Mouse (Mus musculus) ES-E14 (cell line): Measurements from ENCODE around the gene Nr1i3. TPM values are rescaled to one million over a fixed set of nuclear protein-coding genes. Genes with fewer than 3 reads are reported as not detected.

ENCODE experiments used
- DNase-seq: peaks from one replicate; pipeline ENCODE4 v3.0.0-alpha.2; 2013; ENCODE audit warnings: low read depth, low spot score
- H3K27ac ChIP-seq: 2 replicates; pipeline ENCODE4 v1.5.1; 2012; ENCODE audit warnings: low read depth, mild to moderate bottlenecking, low read length, moderate library complexity, mixed read lengths; ENCODE audit not compliant: poor library complexity, insufficient read depth, severe bottlenecking
- H3K36me3 ChIP-seq: 2 replicates; pipeline ENCODE4 v1.6.1; 2012; ENCODE audit warnings: mild to moderate bottlenecking, low read length, moderate library complexity, mixed read lengths; ENCODE audit not compliant: control insufficient read depth, poor library complexity, insufficient read depth, severe bottlenecking
- H3K4me1 ChIP-seq, 2 experiments: fragments of 150-350 bp in 1 of 2; sonication (generic) in 1 of 2; 2 replicates each; pipeline ENCODE4 v1.6.1; 2012; ENCODE audit warnings: low read length in 2 of 2, mild to moderate bottlenecking in 1 of 2, mixed read lengths in 1 of 2; ENCODE audit not compliant: control insufficient read depth in 2 of 2, insufficient read depth in 2 of 2, poor library complexity in 1 of 2
- H3K4me3 ChIP-seq, 2 experiments: fragments of 150-350 bp in 1 of 2; sonication (generic) in 1 of 2; 2 replicates each; pipeline ENCODE4 v1.5.1; 2012; ENCODE audit warnings: low read length in 2 of 2, low read depth in 1 of 2, mild to moderate bottlenecking in 1 of 2, mixed read lengths in 1 of 2; ENCODE audit not compliant: insufficient read depth in 1 of 2, poor library complexity in 1 of 2, severe bottlenecking in 1 of 2
- H3K9ac ChIP-seq: 2 replicates; pipeline ENCODE4 v1.6.1; 2012; ENCODE audit warnings: low read depth, mild to moderate bottlenecking, low read length, mixed read lengths; ENCODE audit not compliant: poor library complexity, insufficient read depth, severe bottlenecking
- H3K9me3 ChIP-seq: fragments of 150-350 bp; sonication (generic); 2 replicates; pipeline ENCODE4 v1.6.1; 2012; ENCODE audit warnings: low read depth, mild to moderate bottlenecking, low read length; ENCODE audit not compliant: control insufficient read depth, insufficient read depth
- CHD2 ChIP-seq: IDR thresholded peaks from 2 replicates; pipeline ENCODE4 v1.6.1; 2014; ENCODE audit warnings: mild to moderate bottlenecking, low read depth, low read length, inconsistent platforms
- HCFC1 ChIP-seq: IDR thresholded peaks from 2 replicates; pipeline ENCODE4 v1.6.1; 2012; ENCODE audit warnings: low read length, inconsistent platforms, borderline replicate concordance; ENCODE audit not compliant: insufficient read depth
- MAFK ChIP-seq: IDR thresholded peaks from 2 replicates; pipeline ENCODE4 v1.6.1; 2014; ENCODE audit warnings: mild to moderate bottlenecking, low read depth, low read length, inconsistent platforms; ENCODE audit not compliant: insufficient read depth
- ZC3H11A ChIP-seq: IDR thresholded peaks from 2 replicates; pipeline ENCODE4 v1.6.1; 2012; ENCODE audit warnings: low read depth, mild to moderate bottlenecking, inconsistent platforms, low read length, borderline replicate concordance
- ZNF384 ChIP-seq: IDR thresholded peaks from 2 replicates; pipeline ENCODE4 v1.6.1; 2012; ENCODE audit warnings: low read depth, low read length, inconsistent platforms
- in situ Hi-C, 2 experiments: fragments of 600-800 bp; cut with MboI; formaldehyde crosslinking; loops; one replicate each; pipeline ENCODE4 v1.15.1; 2025; ENCODE audit warnings: low sequenced_read_pairs in 2 of 2, inconsistent platforms in 1 of 2; ENCODE audit not compliant: unreplicated experiment in 2 of 2
- total RNA-seq: library from RNA; depleted of rRNA; stranded (reverse); fragments of 300-350 nt; gene quantifications from 2 replicates; pipeline ENCODE4 v1.2.3, GENCODE M21; 2012

Nr1i3 gene
- total RNA-seq, 1 experiment: 0.71 TPM

DNA sequence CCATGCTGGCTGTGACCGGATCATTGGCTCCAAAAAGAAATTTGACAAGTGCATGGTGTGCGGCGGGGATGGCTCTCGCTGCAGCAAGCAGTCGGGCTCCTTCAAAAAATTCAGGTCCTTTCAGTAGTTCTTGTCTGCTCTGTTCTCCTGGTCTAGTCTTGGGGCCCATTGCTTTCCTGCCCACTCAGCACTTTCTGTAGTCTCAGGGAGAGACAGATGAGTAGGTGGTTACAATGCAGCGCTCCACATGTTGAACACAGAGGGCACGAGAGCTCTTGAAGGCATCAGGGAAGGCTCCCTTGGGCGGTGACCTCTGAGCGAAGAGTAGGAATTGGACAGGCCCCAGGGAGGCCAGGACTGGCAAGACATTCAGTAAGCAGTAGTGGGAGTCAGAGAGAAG is 44.0 kb downstream of the Nr1i3 start:
- peaks cover 0 to 10% of the 10 kb centered on the region in 2 experiments; a peak in 1 of 4 replicates for H3K4me1 ChIP-seq
- no peaks in the 10 kb centered on the region for H3K9me3 ChIP-seq
- H3K4me3 ChIP-seq: no peak overlapping the region
- in situ Hi-C loops: no loop called here
- DNase-seq: no peak
- H3K36me3 ChIP-seq: no peaks in the 10 kb centered on the region
- no peak overlapping the region for H3K27ac ChIP-seq
- H3K9ac ChIP-seq: no peak overlapping the region
- TF ChIP-seq CHD2 (no peak), MAFK (peak; percentile 82)

DNA sequence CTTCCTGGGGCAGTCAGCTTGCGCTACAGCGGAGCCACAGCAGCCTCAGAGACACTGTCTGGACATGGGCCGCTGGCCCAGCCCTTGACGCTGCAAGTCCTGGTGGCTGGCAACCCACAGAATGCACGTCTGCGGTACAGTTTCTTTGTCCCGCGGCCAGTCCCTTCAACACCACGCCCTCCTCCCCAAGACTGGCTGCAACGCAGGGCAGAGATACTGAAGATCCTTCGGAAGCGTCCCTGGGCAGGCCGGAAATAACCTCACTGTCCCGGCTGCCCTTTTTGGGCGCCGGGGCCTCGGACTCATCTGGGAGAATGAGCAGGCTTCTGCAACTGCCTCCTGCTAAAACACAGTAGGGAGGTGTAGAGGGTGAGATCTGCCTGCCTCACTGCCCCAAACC is 45.2 kb downstream of the Nr1i3 start:
- in situ Hi-C loops: no loop called here
- Histone ChIP-seq H3K9ac (peak overlapping the region; percentile 30), H3K4me1 (peaks cover 0 to 7% of the 10 kb centered on the region in 2 experiments; a peak in 1 of 4 replicates), H3K4me3 (peak overlapping the region; percentile 20 to 45; a peak in 2 of 4 replicates), H3K27ac (no peak overlapping the region), H3K36me3 (no peaks in the 10 kb centered on the region), H3K9me3 (no peaks in the 10 kb centered on the region)
- DNase-seq: no peak
- TF ChIP-seq ZC3H11A (no peak), HCFC1 (no peak), CHD2 (no peak), ZNF384 (no peak), MAFK (no peak)

DNA sequence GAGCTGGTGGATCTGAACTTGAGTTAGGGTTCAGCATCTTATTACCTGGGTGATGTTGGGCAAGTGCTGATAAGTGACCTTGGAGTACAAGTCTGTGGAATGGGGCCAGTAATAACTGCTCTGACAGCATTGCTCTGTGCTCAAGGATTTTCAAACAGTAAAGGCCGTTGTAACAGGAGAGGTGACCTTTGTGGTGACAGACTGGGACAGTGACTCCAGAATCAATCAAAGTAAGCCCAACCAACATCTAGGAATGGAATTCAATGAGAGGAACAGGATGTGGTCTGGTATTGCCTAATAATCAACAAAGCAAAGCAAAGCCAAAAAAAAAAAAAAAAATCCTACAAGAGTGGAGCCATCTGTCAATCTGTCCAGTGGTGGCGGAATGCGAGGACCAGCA is 46.5 kb downstream of the Nr1i3 start:
- in situ Hi-C loops: no loop called here

DNA sequence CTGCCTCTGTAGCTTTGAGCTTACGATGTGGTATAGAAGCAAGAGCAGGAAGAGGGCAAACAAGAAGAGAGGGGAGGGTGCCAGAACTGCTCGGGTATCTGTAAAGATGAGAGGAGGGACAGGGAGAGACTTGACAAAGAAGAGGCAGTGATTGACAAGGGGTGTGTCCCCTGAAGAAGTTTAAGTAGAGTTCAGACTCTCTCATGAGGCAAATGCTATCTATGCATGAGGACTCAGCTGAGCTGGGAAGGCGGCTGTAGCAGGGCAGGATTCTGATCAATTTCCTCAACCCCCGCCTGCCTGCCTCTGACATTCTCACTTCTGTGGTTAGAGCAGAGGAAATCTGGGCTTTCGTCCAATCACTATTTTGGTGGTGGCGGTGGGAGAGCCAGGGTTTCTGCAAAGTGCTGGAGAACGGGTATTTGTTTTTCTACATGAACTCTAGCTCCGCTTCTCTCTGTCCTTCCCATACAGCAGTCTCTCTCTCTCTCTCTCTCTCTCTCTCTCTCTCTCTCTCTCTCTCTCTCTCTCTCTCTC is 48.9 kb downstream of the Nr1i3 start:
- Histone ChIP-seq H3K9ac (no peak overlapping the region), H3K27ac (no peak overlapping the region)
- in situ Hi-C loops: no loop called here

More for the DNA sequence above, 46.5 kb downstream of the Nr1i3 start:
- Histone ChIP-seq H3K36me3 (no peaks in the 10 kb centered on the region), H3K27ac (no peak overlapping the region), H3K9ac (no peak overlapping the region), H3K4me1 (peaks cover 0 to 7% of the 10 kb centered on the region in 2 experiments; a peak in 1 of 4 replicates), H3K4me3 (no peak overlapping the region), H3K9me3 (no peaks in the 10 kb centered on the region)
- no peak for TF ChIP-seq ZC3H11A
- TF ChIP-seq HCFC1: no peak
- no peak for TF ChIP-seq ZNF384
- TF ChIP-seq MAFK: no peak
- TF ChIP-seq CHD2: no peak
- DNase-seq: no peak

More for the DNA sequence above, 48.9 kb downstream of the Nr1i3 start:
- TF ChIP-seq ZC3H11A (no peak), ZNF384 (no peak), MAFK (no peak), CHD2 (no peak), HCFC1 (no peak)
- Histone ChIP-seq H3K9me3 (no peaks in the 10 kb centered on the region), H3K4me3 (no peak overlapping the region), H3K36me3 (no peaks in the 10 kb centered on the region), H3K4me1 (peaks cover 0 to 7% of the 10 kb centered on the region in 2 experiments; a peak in 1 of 4 replicates)
- DNase-seq: no peak
